Mouse (Mus musculus) B cell, adult 2 months (primary cell): ENCODE data around the gene Drd3.

Experiments
- DNase-seq, 2 experiments: peaks; one replicate each; pipeline ENCODE4 v3.0.0; 2022

Drd3 gene

DNA sequence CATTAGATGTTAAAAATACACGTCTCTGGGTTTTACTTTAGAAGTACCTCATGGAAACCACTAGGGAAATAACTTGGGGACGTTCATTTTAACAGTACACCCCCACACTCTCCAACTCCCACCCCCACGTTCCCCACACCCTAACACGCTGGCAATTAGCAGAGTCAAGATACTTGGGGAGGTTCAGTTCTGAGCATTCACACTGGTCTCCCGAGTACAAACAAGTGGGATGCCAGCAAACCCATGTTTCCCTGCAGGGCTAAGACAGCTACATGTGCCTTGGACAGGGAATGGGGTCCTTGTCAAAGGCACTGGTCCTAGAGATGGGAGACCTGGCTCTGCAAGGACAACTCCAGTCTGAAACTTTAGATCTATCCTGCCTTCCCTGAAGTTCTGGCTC is 48.6 kb downstream of the Drd3 start:
- DNase-seq: no peak

- no peak for DNase-seq
These were observed 50.5 kb downstream of the Drd3 start for GRCm38 (mm10) chr16:43804364-43804763.

- DNase-seq: no peak
These were observed 53.2 kb downstream of the Drd3 start for GRCm38 (mm10) chr16:43807048-43807447.

- DNase-seq: no peak
These were observed 55.6 kb downstream of the Drd3 start for GRCm38 (mm10) chr16:43809429-43809828.

- DNase-seq: no peak
These were observed 57.6 kb downstream of the Drd3 start for GRCm38 (mm10) chr16:43811402-43811801.

GRCm38 (mm10) chr16:43814644-43815043 is 60.8 kb downstream of the Drd3 start:
- no peak for DNase-seq

DNA sequence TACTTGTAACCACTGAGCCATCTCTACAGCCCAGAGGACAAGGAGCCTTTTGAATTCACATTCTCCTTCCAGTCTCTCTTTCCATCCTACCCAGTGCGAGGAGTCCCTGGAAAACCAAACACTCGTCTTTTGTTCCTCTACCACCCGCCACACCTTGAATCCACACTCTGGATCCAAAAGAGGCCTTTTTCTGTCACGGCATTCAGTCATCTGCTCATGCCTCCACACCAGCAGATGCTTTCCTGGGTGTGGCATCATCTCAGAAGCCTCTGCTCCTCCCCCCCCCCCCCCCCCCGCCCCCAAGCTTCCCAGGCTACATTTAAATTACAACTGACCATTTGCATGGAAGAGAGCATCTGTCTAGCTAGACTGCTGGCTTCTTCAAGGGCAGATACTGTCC is 62.5 kb downstream of the Drd3 start:
- DNase-seq: no peak

GRCm38 (mm10) chr16:43818404-43818803 is 64.6 kb downstream of the Drd3 start:
- no peak for DNase-seq

DNA sequence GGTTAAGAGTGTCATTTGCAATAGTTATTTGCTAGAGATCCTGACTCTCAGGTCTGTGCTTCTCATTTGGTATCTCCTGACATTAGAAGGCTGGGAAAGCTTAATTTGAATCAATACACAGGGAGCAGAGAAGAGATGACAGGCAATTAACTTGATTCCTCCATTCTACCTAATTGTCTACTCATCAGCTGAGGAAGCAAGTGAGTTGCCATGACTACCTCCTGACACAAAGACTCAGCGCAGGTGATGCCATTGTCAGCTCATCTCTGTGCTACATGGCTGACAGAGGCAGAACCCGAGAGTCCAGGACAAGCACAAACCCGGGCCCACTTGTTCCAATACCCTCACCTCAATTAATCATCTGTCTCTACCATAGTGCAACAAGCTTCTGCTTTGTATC is 73.7 kb downstream of the Drd3 start:
- no peak for DNase-seq

GRCm38 (mm10) chr16:43831957-43832356 is 78.1 kb downstream of the Drd3 start:
- no peak for DNase-seq

- DNase-seq: no peak
These were observed 87.4 kb downstream of the Drd3 start for GRCm38 (mm10) chr16:43841236-43841635.

DNA sequence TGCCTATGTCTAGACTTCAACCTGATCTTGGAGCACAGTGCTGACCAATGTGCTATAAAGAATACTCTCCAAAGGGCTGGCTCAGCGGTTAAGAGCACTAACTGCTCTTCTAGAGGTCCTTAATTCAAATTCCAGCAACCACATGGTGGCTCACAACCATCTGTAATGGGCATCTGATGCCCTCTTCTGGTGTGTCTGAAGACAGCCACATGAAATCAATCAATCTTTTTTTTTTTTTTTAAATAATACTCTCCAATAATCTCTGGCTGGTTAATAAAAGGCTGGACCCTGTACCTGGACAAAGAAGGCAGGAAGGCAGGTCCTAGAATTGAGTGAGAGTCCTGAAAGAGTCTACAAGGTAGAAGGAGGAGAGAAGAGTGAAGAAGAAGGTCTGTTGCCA is 96.0 kb downstream of the Drd3 start:
- no peak for DNase-seq

DNA sequence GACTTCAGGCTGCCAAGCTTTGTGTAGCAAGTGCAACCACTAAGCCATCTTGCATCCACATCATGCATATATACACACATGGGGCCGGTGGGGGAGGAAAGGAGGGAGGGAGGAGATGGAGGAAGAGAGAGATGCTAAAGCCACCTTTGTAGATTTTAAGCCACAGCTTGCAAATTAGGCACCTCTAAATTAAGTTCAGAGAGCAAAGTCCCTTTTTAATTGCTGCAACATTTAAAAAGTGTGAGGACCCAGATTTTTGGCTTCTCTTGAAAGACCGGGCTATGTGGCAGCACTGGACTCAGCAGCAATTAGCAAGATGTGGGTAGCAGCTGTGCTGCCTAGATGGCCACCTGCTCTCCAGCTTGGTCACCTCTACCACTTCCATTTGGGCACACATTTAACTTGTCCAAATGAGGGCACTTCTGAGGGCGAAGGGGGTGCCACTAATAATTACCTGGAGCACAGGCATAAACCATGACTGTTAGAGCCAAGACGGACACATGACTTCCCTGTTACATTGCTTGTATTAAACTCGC is 105.2 kb downstream of the Drd3 start:
- no peak for DNase-seq

DNA sequence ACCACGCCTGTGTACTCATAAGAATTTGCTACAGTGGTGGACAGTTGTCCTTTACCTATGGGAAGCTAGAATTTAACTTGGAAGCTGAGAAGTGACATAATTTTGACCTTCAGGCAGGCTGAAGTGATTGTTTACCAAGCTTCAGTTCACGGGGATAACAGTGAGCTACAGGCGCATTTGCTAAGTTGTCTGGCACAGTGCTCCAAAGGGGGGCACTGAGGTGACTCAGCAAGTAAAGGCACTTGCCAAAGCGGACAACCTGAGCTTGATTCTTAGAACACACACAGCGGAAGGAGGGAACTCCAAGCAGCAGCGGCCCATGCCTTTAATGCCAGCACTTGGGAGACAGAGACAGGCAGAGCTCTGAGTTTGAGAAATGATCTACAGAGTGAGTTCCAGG is 106.8 kb downstream of the Drd3 start:
- DNase-seq: no peak

GRCm38 (mm10) chr16:43869805-43870204 is 116.0 kb downstream of the Drd3 start:
- no peak for DNase-seq

DNA sequence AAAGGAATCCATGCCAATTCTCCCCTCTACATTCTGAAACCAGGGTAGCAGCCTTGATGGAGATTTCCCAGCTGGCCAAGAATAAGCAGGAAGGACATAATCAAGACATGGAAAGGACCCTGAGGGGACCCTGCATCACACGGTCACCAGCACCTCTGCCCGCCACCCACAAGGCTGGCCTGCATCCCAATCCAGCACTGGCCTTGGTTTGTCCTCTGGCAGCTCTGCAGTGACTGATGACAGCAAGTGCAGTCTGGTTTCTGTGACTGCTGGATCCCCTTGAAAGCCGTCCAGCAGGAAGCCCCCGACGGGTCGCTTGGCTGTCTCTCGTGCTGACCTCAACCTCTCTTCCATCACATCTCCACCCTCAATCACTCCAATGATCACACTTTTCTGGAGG is 117.6 kb downstream of the Drd3 start:
- DNase-seq: no peak
